ENCODE assay signal across 9 mouse cellular contexts in genomic region chr4:120667555-120667954, GRCm38 (mm10). TPM values are rescaled to one million over a fixed set of nuclear protein-coding genes. Genes with fewer than 3 reads are reported as not detected.
DNase-seq lines count a peak whose midpoint lies in the region; ATAC-seq and TF ChIP-seq lines count a peak whose summit lies in the region.
"Had no signal": no experiment of that assay in that cellular context is flagged by ENCODE, and none has a peak within 500 bp of the region (broad histone marks: within the 10 kb centered on the region; RNA-seq: fewer than 3 reads in every experiment).

No protein-coding gene starts in this region.

- H3K4me2 ChIP-seq in forebrain, embryonic 16.5 days (ENCODE audit: low read length), result peak overlapping the region; percentile 99
- H3K4me2 ChIP-seq in liver, embryonic 16.5 days (ENCODE audit: low read depth, low read length), result peak overlapping the region; percentile 95

- no peak for TF ChIP-seq CTCF in E14TG2a.4 (conservative IDR thresholded peaks at IDR 0.05; ENCODE audit: low read length)

- no peak overlapping the region for H3K9ac ChIP-seq in forebrain, embryonic 16.5 days (replicated peaks; ENCODE audit: low read depth, low read length)
- H3K9ac ChIP-seq in liver, embryonic 16.5 days (ENCODE audit: low read depth, low read length), result peak overlapping the region; percentile 93

- no peak for DNase-seq in heart, embryonic 10.5 days (ENCODE audit: low spot score)
- DNase-seq in heart, postnatal 10 days, result no peak
- no peak for DNase-seq in left cerebral cortex, postnatal 14 days (ENCODE audit: low spot score in 2 of 2)
- no peak for DNase-seq in left cerebral cortex, postnatal 25 days (ENCODE audit: low spot score in 2 of 2)

- peaks cover 46% of the 10 kb centered on the region for H3K27me3 ChIP-seq in heart, embryonic 10.5 days (ENCODE audit: insufficient read depth, poor library complexity, severe bottlenecking)
- peaks cover 59% of the 10 kb centered on the region for H3K27me3 ChIP-seq in E14TG2a.4 (ENCODE audit: insufficient read depth, low read length)
- H3K27me3 ChIP-seq in forebrain, embryonic 16.5 days (replicated peaks; ENCODE audit: control insufficient read depth, insufficient read depth, low read length), result peaks cover 9% of the 10 kb centered on the region; the same call in 1 of the 2 replicates
- H3K27me3 ChIP-seq in liver, embryonic 16.5 days (ENCODE audit: control insufficient read depth, insufficient read depth, low read depth, low read length), result no peaks in the 10 kb centered on the region

- intact Hi-C loops in heart, postnatal 10 days (cut with DNase I), result loop anchor here (5.0 kb wide), 1 partner anchor 75 kb away; no protein-coding TSS in a partner anchor
- intact Hi-C loops in left cerebral cortex, postnatal 14 days (cut with DNase I), result loop anchor here (5.0 kb wide), 1 partner anchor 75 kb away; no protein-coding TSS in a partner anchor
- intact Hi-C loops in left cerebral cortex, postnatal 25 days (cut with DNase I), result loop anchor here (5.0 kb wide), 1 partner anchor 75 kb away; no protein-coding TSS in a partner anchor

- 12% methylated on average over 10 of the region's 10 CpGs for WGBS in heart, embryonic 10.5 days
- WGBS in forebrain, embryonic 16.5 days, result 16% methylated on average over 10 of the region's 10 CpGs
- 11% methylated on average over 10 of the region's 10 CpGs for WGBS in liver, embryonic 16.5 days (ENCODE audit: insufficient replicate concordance)

- H3K36me3 ChIP-seq in heart, embryonic 10.5 days, result no peaks in the 10 kb centered on the region
- H3K36me3 ChIP-seq in E14TG2a.4 (ENCODE audit: insufficient read depth, low read length), result no peaks in the 10 kb centered on the region
- H3K36me3 ChIP-seq in forebrain, embryonic 16.5 days (ENCODE audit: control insufficient read depth, insufficient read depth), result no peaks in the 10 kb centered on the region
- H3K36me3 ChIP-seq in liver, embryonic 16.5 days (ENCODE audit: control insufficient read depth, insufficient read depth), result no peaks in the 10 kb centered on the region

- no peak; the same call in 1 of the 2 replicates for ATAC-seq in forebrain, embryonic 16.5 days
- ATAC-seq in liver, embryonic 16.5 days (ENCODE audit: low read depth), result no peak
- no peak for ATAC-seq in megakaryocyte-erythroid progenitor cell, adult 5-6 weeks (replicated peaks; ENCODE audit: low FRiP score, low TSS enrichment, poor library complexity, severe bottlenecking)

- peak overlapping the region; percentile 78 for H3K4me3 ChIP-seq in heart, embryonic 10.5 days
- peak overlapping the region; percentile 81 for H3K4me3 ChIP-seq in E14TG2a.4 (replicated peaks; ENCODE audit: low read length)
- H3K4me3 ChIP-seq in forebrain, embryonic 16.5 days (replicated peaks; ENCODE audit: low read length), result peak overlapping the region; percentile 57
- H3K4me3 ChIP-seq in liver, embryonic 16.5 days (ENCODE audit: low read depth, low read length), result peak overlapping the region; percentile 94

- no peaks in the 10 kb centered on the region for H3K9me3 ChIP-seq in heart, embryonic 10.5 days
- no peaks in the 10 kb centered on the region for H3K9me3 ChIP-seq in E14TG2a.4 (ENCODE audit: low read length)
- no peaks in the 10 kb centered on the region for H3K9me3 ChIP-seq in forebrain, embryonic 16.5 days (ENCODE audit: control insufficient read depth, low read length)
- H3K9me3 ChIP-seq in liver, embryonic 16.5 days (replicated peaks; ENCODE audit: control insufficient read depth, low read length), result no peaks in the 10 kb centered on the region

- peak overlapping the region; percentile 91 for H3K27ac ChIP-seq in heart, embryonic 10.5 days
- no peak overlapping the region for H3K27ac ChIP-seq in forebrain, embryonic 16.5 days (ENCODE audit: low read length)
- peak overlapping the region; percentile 84 for H3K27ac ChIP-seq in liver, embryonic 16.5 days (ENCODE audit: low read length)

- peaks cover 43% of the 10 kb centered on the region for H3K4me1 ChIP-seq in heart, embryonic 10.5 days
- H3K4me1 ChIP-seq in E14TG2a.4 (replicated peaks; ENCODE audit: low read depth, low read length), result peaks cover 32% of the 10 kb centered on the region
- peaks cover 13% of the 10 kb centered on the region for H3K4me1 ChIP-seq in forebrain, embryonic 16.5 days (replicated peaks; ENCODE audit: control insufficient read depth, insufficient read depth, low read length)
- H3K4me1 ChIP-seq in liver, embryonic 16.5 days (ENCODE audit: control insufficient read depth, low read depth, low read length), result peaks cover 54% of the 10 kb centered on the region

RNA-seq across cellular contexts. Expression of gene Cited4, which starts 1.2 kb away (rescaled TPM):
- polyA plus RNA-seq in heart, embryonic 10.5 days (2016; fragmentation: Nextera tagmentation; extraction: Ambion mirVana), result 47.3 and 47.5 TPM in 2 replicates
- total RNA-seq in heart, postnatal 10 days (2021), result 10 to 100 TPM; 76.0 to 81.5 TPM
- 0.46 and 0.79 TPM in 2 replicates for polyA plus RNA-seq in forebrain, embryonic 16.5 days (2015; fragmentation: Nextera tagmentation; extraction: Ambion mirVana)
- polyA plus RNA-seq in liver, embryonic 16.5 days (2015; fragmentation: Nextera tagmentation; extraction: Ambion mirVana), result 44.1 and 44.3 TPM in 2 replicates
- 10 to 100 TPM; 21.0 to 22.6 TPM for total RNA-seq in left cerebral cortex, postnatal 14 days (2021)
- total RNA-seq in left cerebral cortex, postnatal 25 days (2021), result 10 to 100 TPM; 17.9 to 18.8 TPM
- 36.4 and 47.4 TPM in 2 replicates for total RNA-seq in megakaryocyte-erythroid progenitor cell, adult 5-6 weeks (2014; fragmentation: Nextera tagmentation)
- total RNA-seq in megakaryocyte-erythroid progenitor cell, adult 5-6 weeks (2017), result 7.4 and 30.9 TPM in 2 replicates
- polyA plus RNA-seq: C2C12 had no signal
